Mouse (Mus musculus): ENCODE data around the gene Gpr75. TPM values are rescaled to one million over a fixed set of nuclear protein-coding genes. Genes with fewer than 3 reads are reported as not detected.

Gene Gpr75
- polyA plus RNA-seq (2021; fragmentation: Nextera tagmentation) = 6.5 and 7.1 TPM in 2 replicates
- long read RNA-seq, experiment 1, transcript Gpr75-201 (2 exons, 2,926 nt) = major isoform, 23 of 31 reads
- long read RNA-seq, experiment 1, partial matches to known transcripts = 3 of 31 reads
- long read RNA-seq, experiment 1, other reads (novel, unspliced or antisense) = 5 of 31 reads
- long read RNA-seq, experiment 2, partial matches to known transcripts = 0 of 2 reads
- long read RNA-seq, experiment 2, other reads (novel, unspliced or antisense) = 0 of 2 reads

DNA sequence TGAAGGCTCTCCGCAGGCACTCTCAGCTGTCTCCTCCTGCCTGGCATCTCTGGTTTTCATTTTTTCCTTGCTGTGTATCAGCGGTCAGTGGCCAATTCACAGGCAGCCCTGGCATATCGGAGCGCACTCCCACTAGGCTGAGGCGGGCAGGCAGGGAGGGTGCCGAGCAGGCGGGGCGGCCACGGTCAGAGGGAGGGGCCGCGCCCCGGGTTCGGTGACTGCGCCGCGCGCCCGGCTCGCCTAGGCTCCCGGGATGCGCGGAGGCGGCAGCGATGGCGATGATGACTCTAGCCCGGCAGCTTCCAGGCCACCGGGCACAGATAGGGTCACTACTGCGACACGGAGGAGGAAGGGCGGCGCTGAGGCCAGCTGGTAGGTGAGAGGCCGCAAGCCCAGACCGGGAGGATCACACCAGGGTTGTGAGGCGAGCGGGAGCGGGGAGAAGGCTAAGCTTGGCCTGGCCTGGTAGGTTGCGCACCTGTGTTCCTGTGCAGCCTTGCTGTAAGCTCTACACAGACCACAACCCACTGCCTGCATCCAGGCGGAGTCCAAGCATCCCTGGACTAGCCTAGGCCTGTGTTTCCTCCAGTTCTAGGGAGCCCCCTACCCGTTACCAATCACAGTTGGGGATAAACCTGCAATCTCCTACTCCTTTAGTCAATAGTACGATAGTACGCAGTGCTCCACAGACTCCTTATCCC, at the start of gene Gpr75, which contains the start of gene Asb3:
TSS of gene Gpr75 (plus strand) at position 188 of the 701 bp plus-strand sequence.
TSS of gene Asb3 (plus strand) at position 246 of the 701 bp plus-strand sequence.

Other genes starting within 250 kb of the Gpr75 start
- 84.9 and 108 TPM in 2 replicates for gene Acyp2, start 235.8 kb upstream of the Gpr75 start, polyA plus RNA-seq (2021; fragmentation: Nextera tagmentation)
- gene Psme4, start 113.6 kb upstream of the Gpr75 start, polyA plus RNA-seq (2021; fragmentation: Nextera tagmentation) = 2.0 and 2.7 TPM in 2 replicates
- gene Asb3, start 58 bp downstream of the Gpr75 start, polyA plus RNA-seq (2021; fragmentation: Nextera tagmentation) = 16.7 and 22.3 TPM in 2 replicates
- 11.4 and 14.1 TPM in 2 replicates for gene Erlec1, start 69.0 kb downstream of the Gpr75 start, polyA plus RNA-seq (2021; fragmentation: Nextera tagmentation)
- gene Chac2, start 101.0 kb downstream of the Gpr75 start, polyA plus RNA-seq (2021; fragmentation: Nextera tagmentation) = 19.7 and 24.0 TPM in 2 replicates